Mouse (Mus musculus) spleen, postnatal 14 days (tissue): Measurements from ENCODE around the gene Gm3532.
"Not testable (repeated sequence)": the region's sequence is repeated elsewhere in the genome, so short reads cannot be mapped to it uniquely, and the experiment has no call there.

ENCODE experiments used
- DNase-seq, 2 experiments: peaks; one replicate each; pipeline ENCODE4 v3.0.0; 2021 to 2022; ENCODE audit warnings: low spot score in 2 of 2

Gm3532 gene

GRCm38 (mm10) chr14:5538196-5538595 lies at the start of gene Gm3532:
Gm3532 (plus strand) TSS chr14:5538496.
- not testable (repeated sequence) for DNase-seq

GRCm38 (mm10) chr14:5501374-5501773 lies 36.9 kb upstream of the Gm3532 start, which contains the start of gene Gm3488:
Gm3488 (plus strand) TSS chr14:5501674.
- DNase-seq: not testable (repeated sequence)
